Mouse (Mus musculus) heart, embryonic 14.5 days (tissue): ENCODE measurements at regions not wholly inside any gene's neighbourhood (a gene's known extent, or its start where the extent isn't known, plus 50 kb on each side); places are given as distances from the start of the nearest gene placed in this dataset.

Source experiments
- ATAC-seq: fragments of 200-750 bp; cut with Nextera tagmentation; 2 replicates; pipeline ENCODE4 v1.8.0; 2017; ENCODE audit warnings: low read depth, moderate TSS enrichment; ENCODE audit not compliant: insufficient number of reproducible peaks, insufficient read depth, low FRiP score
- H3K27ac ChIP-seq, 2 experiments: fragments of 200-500 bp in 1 of 2; fragments of 300-500 bp in 1 of 2; sonication (generic) in 1 of 2; replicated peaks in 1 of 2; 2 replicates each; pipeline ENCODE4 v1.5.1; 2012 to 2014; ENCODE audit warnings: low read depth in 2 of 2, low read length in 2 of 2, control low read depth in 1 of 2, mild to moderate bottlenecking in 1 of 2, mixed read lengths in 1 of 2; ENCODE audit not compliant: control insufficient read depth in 1 of 2, insufficient read depth in 1 of 2
- H3K27me3 ChIP-seq: fragments of 300-500 bp; sonication (generic); 2 replicates; pipeline ENCODE4 v1.6.1; 2014; ENCODE audit warnings: mild to moderate bottlenecking, low read length, control low read depth; ENCODE audit not compliant: control insufficient read depth, insufficient read depth
- H3K36me3 ChIP-seq: fragments of 300-500 bp; sonication (generic); 2 replicates; pipeline ENCODE4 v1.6.1; 2014; ENCODE audit warnings: mild to moderate bottlenecking, control low read depth, low read length, mixed read lengths; ENCODE audit not compliant: control insufficient read depth, insufficient read depth
- H3K4me1 ChIP-seq, 2 experiments: fragments of 200-500 bp in 1 of 2; fragments of 300-500 bp in 1 of 2; sonication (generic) in 1 of 2; 2 replicates each; pipeline ENCODE4 v1.6.1; 2012 to 2014; ENCODE audit warnings: low read length in 2 of 2, control low read depth in 1 of 2, mixed read lengths in 1 of 2; ENCODE audit not compliant: control insufficient read depth in 2 of 2, insufficient read depth in 2 of 2
- H3K4me2 ChIP-seq: fragments of 300-500 bp; sonication (generic); 2 replicates; pipeline ENCODE4 v1.6.1; 2014; ENCODE audit warnings: mild to moderate bottlenecking, low read length
- H3K4me3 ChIP-seq, 2 experiments: fragments of 200-500 bp in 1 of 2; fragments of 300-500 bp in 1 of 2; sonication (generic) in 1 of 2; 2 replicates each; pipeline ENCODE4 v1.5.1; 2012 to 2014; ENCODE audit warnings: low read length in 2 of 2, mild to moderate bottlenecking in 2 of 2, control low read depth in 1 of 2, low read depth in 1 of 2, moderate library complexity in 1 of 2; ENCODE audit not compliant: control insufficient read depth in 1 of 2, insufficient read depth in 1 of 2
- H3K9ac ChIP-seq: fragments of 300-500 bp; sonication (generic); 2 replicates; pipeline ENCODE4 v1.6.1; 2014; ENCODE audit warnings: mild to moderate bottlenecking, low read length
- H3K9me3 ChIP-seq: fragments of 300-500 bp; sonication (generic); 2 replicates; pipeline ENCODE4 v1.6.1; 2016; ENCODE audit warnings: low read length, control low read depth; ENCODE audit not compliant: control insufficient read depth
- WGBS: fragments of 180-500 bp; shearing (Covaris S2); extraction: QIAGEN DNeasy Blood & Tissue Kit; methylation state at CpG from one replicate; pipeline ENCODE4 v1.1.7; 2014; 5-methylcytosine and 5-hydroxymethylcytosine counted together

DNA sequence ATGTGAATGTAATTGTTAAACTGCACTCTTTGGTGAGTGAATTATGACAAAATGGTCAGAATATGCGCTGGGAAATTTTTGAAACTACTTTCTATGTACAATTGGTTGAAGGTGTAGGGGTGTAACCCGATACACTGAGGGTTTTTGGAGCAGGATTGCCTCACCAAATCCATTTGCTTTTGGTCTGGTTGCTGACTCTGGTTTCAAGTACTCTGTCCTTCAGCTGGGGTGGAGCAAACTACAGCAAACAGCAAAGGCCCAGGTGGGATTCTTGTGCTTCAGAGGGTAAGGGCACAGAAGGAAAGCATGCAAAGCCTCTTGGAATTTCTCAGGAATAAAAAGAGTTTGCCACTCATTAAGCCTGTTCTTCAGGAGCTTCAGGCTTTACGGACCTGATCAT lies 316.8 kb upstream of the Btbd3 start:
- WGBS, result 80% methylated on average over 3 of the region's 3 CpGs
- Histone ChIP-seq H3K9ac (no peak overlapping the region), H3K9me3 (no peaks in the 10 kb centered on the region), H3K27me3 (no peaks in the 10 kb centered on the region), H3K36me3 (no peaks in the 10 kb centered on the region), H3K4me1 (peaks cover 4 to 13% of the 10 kb centered on the region in 2 experiments; a peak in 3 of 4 replicates), H3K4me3 (no peak overlapping the region), H3K4me2 (no peak overlapping the region), H3K27ac (peak overlapping the region; percentile 33 to 50; a peak in 2 of 4 replicates)
- ATAC-seq, result no peak

DNA sequence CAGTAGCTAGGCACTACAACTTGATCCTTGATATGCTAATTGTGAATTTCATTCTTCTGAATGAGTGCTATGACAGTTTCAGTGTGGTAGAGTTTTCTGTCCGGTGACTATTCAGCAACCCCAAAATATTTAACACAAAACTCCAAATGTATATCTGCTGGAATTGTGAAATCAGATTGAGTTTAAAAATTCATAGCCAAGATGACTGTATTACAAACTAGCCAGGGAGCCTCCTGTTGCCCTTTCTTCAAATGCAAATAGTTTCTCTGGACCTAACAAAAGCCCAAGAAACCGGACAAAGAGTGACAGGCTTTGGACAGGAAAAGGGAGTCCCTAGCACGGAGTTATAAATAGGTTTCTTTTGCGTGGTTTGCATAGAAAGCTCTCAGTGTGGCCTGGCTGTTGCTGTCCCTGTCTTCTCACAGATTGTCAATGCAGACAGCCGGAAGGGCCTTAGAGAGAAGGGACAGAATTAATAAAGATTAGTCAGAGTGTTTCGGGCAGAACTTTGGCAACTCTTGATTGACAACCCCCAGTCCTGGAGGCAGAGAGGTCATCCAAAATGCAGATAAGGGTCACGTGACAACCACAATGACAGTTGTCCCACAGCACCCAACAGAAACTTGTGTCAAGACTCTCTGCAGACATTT lies 317.4 kb upstream of the Btbd3 start:
- no peaks in the 10 kb centered on the region for H3K36me3 ChIP-seq
- H3K27ac ChIP-seq, result peak overlapping the region in 1 of 2 experiments; percentile 50; a peak in 1 of 4 replicates
- H3K4me2 ChIP-seq, result peak overlapping the region; percentile 29
- 14% methylated on average over 7 of the region's 7 CpGs for WGBS
- peaks cover 4 to 13% of the 10 kb centered on the region in 2 experiments; a peak in 3 of 4 replicates for H3K4me1 ChIP-seq
- H3K9ac ChIP-seq, result no peak overlapping the region; the same call in 1 of the 2 replicates
- ATAC-seq, result peak; percentile 43; the same call in 1 of the 2 replicates
- H3K27me3 ChIP-seq, result no peaks in the 10 kb centered on the region
- H3K4me3 ChIP-seq, result no peak overlapping the region
- H3K9me3 ChIP-seq, result no peaks in the 10 kb centered on the region

- H3K4me2 ChIP-seq, result no peak overlapping the region
- no peak overlapping the region for H3K27ac ChIP-seq
- H3K4me3 ChIP-seq, result no peak overlapping the region
- H3K27me3 ChIP-seq, result no peaks in the 10 kb centered on the region
- H3K9me3 ChIP-seq, result no peaks in the 10 kb centered on the region
- H3K36me3 ChIP-seq, result no peaks in the 10 kb centered on the region
- peaks cover 4 to 18% of the 10 kb centered on the region in 2 experiments; a peak in 3 of 4 replicates for H3K4me1 ChIP-seq
- H3K9ac ChIP-seq, result no peak overlapping the region
- WGBS, result 63% methylated on average over 2 of the region's 2 CpGs
- no peak for ATAC-seq
Measured at GRCm38 (mm10) chr2:137936613-137937012, 319.8 kb upstream of the Btbd3 start.

DNA sequence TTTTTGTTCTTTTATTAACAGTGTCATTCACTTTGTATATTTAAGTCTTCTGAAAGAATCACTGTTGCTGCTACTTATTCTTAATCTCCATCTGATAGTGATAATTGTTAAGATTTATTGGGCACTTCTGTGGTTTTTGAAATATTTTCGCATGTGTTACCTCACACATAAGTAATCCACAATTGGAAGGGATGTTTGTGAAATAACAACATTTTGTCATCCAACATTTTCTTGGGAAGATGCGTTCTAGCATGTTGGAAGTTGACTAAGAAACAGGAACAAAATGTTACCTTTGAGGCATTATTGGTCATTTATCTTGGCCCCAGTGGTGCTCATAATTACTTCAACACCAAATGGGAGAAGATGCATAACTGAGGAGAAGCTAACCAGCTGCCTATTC lies 323.4 kb upstream of the Btbd3 start:
- H3K4me3 ChIP-seq, result no peak overlapping the region
- H3K36me3 ChIP-seq, result no peaks in the 10 kb centered on the region
- H3K4me2 ChIP-seq, result no peak overlapping the region
- no peak for ATAC-seq
- H3K27me3 ChIP-seq, result no peaks in the 10 kb centered on the region
- no peak overlapping the region for H3K9ac ChIP-seq
- H3K9me3 ChIP-seq, result no peaks in the 10 kb centered on the region
- H3K4me1 ChIP-seq, result peaks cover 0 to 6% of the 10 kb centered on the region in 2 experiments; a peak in 1 of 4 replicates
- no peak overlapping the region for H3K27ac ChIP-seq
- WGBS, result 88% methylated on average over 2 of the region's 2 CpGs

- no peak overlapping the region for H3K9ac ChIP-seq
- peaks cover 0 to 6% of the 10 kb centered on the region in 2 experiments; a peak in 1 of 4 replicates for H3K4me1 ChIP-seq
- no peak overlapping the region for H3K4me3 ChIP-seq
- H3K9me3 ChIP-seq, result no peaks in the 10 kb centered on the region
- no peaks in the 10 kb centered on the region for H3K27me3 ChIP-seq
- H3K36me3 ChIP-seq, result no peaks in the 10 kb centered on the region
- H3K27ac ChIP-seq, result no peak overlapping the region
- H3K4me2 ChIP-seq, result no peak overlapping the region
- ATAC-seq, result no peak
- WGBS, result 82% methylated on average over 4 of the region's 4 CpGs
Measured at GRCm38 (mm10) chr2:137932488-137932887, 323.9 kb upstream of the Btbd3 start.

- no peak overlapping the region for H3K4me2 ChIP-seq
- H3K36me3 ChIP-seq, result no peaks in the 10 kb centered on the region
- no peak for ATAC-seq
- no peaks in the 10 kb centered on the region for H3K4me1 ChIP-seq
- no peak overlapping the region for H3K4me3 ChIP-seq
- 77% methylated on average over 5 of the region's 5 CpGs for whole genome bisulfite sequencing
- H3K27me3 ChIP-seq, result no peaks in the 10 kb centered on the region
- H3K9ac ChIP-seq, result no peak overlapping the region
- no peaks in the 10 kb centered on the region for H3K9me3 ChIP-seq
- H3K27ac ChIP-seq, result no peak overlapping the region
Measured at GRCm38 (mm10) chr2:137925488-137925887, 330.9 kb upstream of the Btbd3 start.

DNA sequence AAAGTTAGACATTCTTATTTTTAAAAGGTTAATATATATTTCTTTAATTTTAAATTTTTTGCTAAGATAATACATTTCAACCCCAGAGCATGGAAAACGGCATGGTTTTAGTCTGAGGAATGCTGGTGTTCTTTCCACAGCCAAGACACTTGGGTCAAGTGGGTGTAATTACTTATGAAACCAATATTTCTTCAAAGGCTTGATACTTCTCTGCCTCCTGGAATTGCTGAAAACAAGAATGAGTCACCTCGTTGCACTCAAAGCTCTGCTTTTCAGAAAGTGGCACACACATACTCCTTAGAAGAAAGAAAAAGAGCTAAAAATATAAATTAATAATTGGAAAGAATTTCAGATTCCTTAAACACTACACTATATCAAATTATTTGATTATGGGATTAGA lies 331.8 kb upstream of the Btbd3 start:
- H3K36me3 ChIP-seq, result no peaks in the 10 kb centered on the region
- no peak for ATAC-seq

GRCm38 (mm10) chr2:137898425-137898824 lies 357.9 kb upstream of the Btbd3 start:
- H3K4me1 ChIP-seq, result no peaks in the 10 kb centered on the region

More for the DNA sequence above, 331.8 kb upstream of the Btbd3 start:
- Histone ChIP-seq H3K4me1 (no peaks in the 10 kb centered on the region), H3K27ac (no peak overlapping the region), H3K4me2 (no peak overlapping the region), H3K4me3 (no peak overlapping the region), H3K9me3 (no peaks in the 10 kb centered on the region), H3K27me3 (no peaks in the 10 kb centered on the region), H3K9ac (no peak overlapping the region)
- WGBS, result 74% methylated on average over 2 of the region's 2 CpGs

More at GRCm38 (mm10) chr2:137898425-137898824, 357.9 kb upstream of the Btbd3 start:
- Histone ChIP-seq H3K4me2 (no peak overlapping the region), H3K27me3 (no peaks in the 10 kb centered on the region), H3K9me3 (no peaks in the 10 kb centered on the region), H3K4me3 (no peak overlapping the region), H3K36me3 (no peaks in the 10 kb centered on the region), H3K27ac (no peak overlapping the region), H3K9ac (no peak overlapping the region)
- no peak for ATAC-seq
